Mouse (Mus musculus) heart, postnatal 0 days (tissue): ENCODE measurements around the gene Tmem259. TPM values are rescaled to one million over a fixed set of nuclear protein-coding genes. Genes with fewer than 3 reads are reported as not detected.

Experiments
- ATAC-seq: fragments of 200-750 bp; cut with Nextera tagmentation; 2 replicates; pipeline ENCODE4 v1.8.0; 2017; ENCODE audit warnings: low read depth, moderate number of reproducible peaks, moderate library complexity; ENCODE audit not compliant: insufficient read depth
- DNase-seq: peaks from one replicate; pipeline ENCODE4 v3.0.0-alpha.2; 2016; ENCODE audit warnings: low spot score
- H3K27ac ChIP-seq: fragments of 300-500 bp; sonication (generic); 2 replicates; pipeline ENCODE4 v1.5.1; 2014; ENCODE audit warnings: low read depth, mild to moderate bottlenecking
- H3K27me3 ChIP-seq: fragments of 300-500 bp; sonication (generic); 2 replicates; pipeline ENCODE4 v1.6.1; 2014; ENCODE audit warnings: low read length, mixed read lengths; ENCODE audit not compliant: control insufficient read depth, insufficient read depth
- H3K36me3 ChIP-seq: fragments of 300-500 bp; sonication (generic); replicated peaks from 2 replicates; pipeline ENCODE4 v1.6.1; 2014; ENCODE audit warnings: low read length, mixed read lengths; ENCODE audit not compliant: control insufficient read depth, insufficient read depth
- H3K4me1 ChIP-seq: fragments of 300-500 bp; sonication (generic); 2 replicates; pipeline ENCODE4 v1.6.1; 2014; ENCODE audit warnings: antibody characterized with exemption; ENCODE audit not compliant: control insufficient read depth, insufficient read depth
- H3K4me2 ChIP-seq: fragments of 300-500 bp; sonication (generic); 2 replicates; pipeline ENCODE4 v1.6.1; 2014; ENCODE audit warnings: low read depth, mild to moderate bottlenecking, low read length, moderate library complexity
- H3K4me3 ChIP-seq: fragments of 300-500 bp; sonication (generic); 2 replicates; pipeline ENCODE4 v1.5.1; 2014; ENCODE audit warnings: low read depth, low read length
- H3K9ac ChIP-seq: fragments of 300-500 bp; sonication (generic); replicated peaks from 2 replicates; pipeline ENCODE4 v1.6.1; 2014; ENCODE audit warnings: low read depth, low read length, mixed read lengths
- H3K9me3 ChIP-seq: fragments of 300-500 bp; sonication (generic); replicated peaks from 2 replicates; pipeline ENCODE4 v1.6.1; 2016; ENCODE audit warnings: low read length; ENCODE audit not compliant: control insufficient read depth
- CTCF ChIP-seq: IDR thresholded peaks from 2 replicates; pipeline ENCODE4 v1.5.1; 2016; ENCODE audit warnings: antibody characterized with exemption, control low read depth, low read depth
- EP300 ChIP-seq: IDR thresholded peaks from 2 replicates; pipeline ENCODE4 v1.6.1; 2016; ENCODE audit warnings: antibody characterized with exemption, low read depth
- WGBS: fragments of 180-500 bp; shearing (Covaris S2); extraction: QIAGEN DNeasy Blood & Tissue Kit; methylation state at CpG from one replicate; pipeline ENCODE4 v1.1.7; 2014; 5-methylcytosine and 5-hydroxymethylcytosine counted together
- polyA plus RNA-seq: library from polyadenylated mRNA; unstranded; fragments of >200 nt; fragmentation: Nextera tagmentation; extraction: Ambion mirVana; gene quantifications from 2 replicates; pipeline ENCODE4 v1.2.1, GENCODE M21; 2015
- total RNA-seq: library from RNA; depleted of rRNA; stranded (reverse); fragments of >200 nt; gene quantifications from 2 replicates; pipeline ENCODE4 v1.2.3, GENCODE M21; 2014; ENCODE audit warnings: low replicate concordance

The Tmem259 gene
- total and polyA plus RNA-seq, 2 experiments from 2014 or later: 18.0 to 162 TPM

DNA sequence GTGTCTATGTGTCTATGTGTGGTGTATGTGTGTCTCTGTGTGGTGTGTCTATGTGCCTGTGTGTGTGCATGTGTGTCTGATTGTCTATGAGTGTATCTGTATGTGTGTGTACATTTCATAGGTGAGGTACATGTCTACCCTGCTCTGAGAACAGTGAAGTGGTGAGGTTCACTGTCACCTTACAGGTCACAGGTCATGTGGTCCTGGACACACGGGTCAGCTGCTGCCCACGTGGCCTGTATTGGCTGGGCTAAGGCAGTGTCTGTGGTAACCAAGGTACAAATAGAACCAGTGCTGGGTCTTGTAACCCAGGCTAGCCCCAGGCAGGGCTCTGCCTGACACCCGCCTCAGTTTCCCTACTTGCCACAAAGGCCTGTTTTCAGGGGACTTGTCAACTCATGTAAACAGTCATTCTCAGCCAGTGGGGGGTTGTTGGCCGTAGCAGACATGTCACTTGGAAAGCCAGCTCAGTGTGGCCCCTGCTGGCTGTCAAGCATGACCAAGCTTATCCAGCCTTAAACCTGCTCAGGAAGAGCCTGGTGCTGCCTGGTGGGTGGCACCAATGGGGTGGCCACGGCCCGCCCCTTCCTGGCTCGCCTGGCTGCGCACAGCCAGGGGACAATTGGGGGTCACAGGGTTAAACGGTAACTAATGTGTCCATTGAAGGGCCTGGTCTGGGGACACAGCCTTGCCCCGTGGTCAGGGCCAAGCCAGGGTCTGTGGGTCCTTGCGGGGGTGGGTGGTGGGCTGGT lies 46.2 kb downstream of the Tmem259 start:
- H3K4me1 ChIP-seq: peaks cover 25% of the 10 kb centered on the region
- ATAC-seq (no peak), DNase-seq (no peak)
- H3K36me3 ChIP-seq: no peaks in the 10 kb centered on the region
- H3K4me2 ChIP-seq: peak overlapping the region; percentile 55; the same call in 1 of the 2 replicates
- no peak for TF ChIP-seq EP300
- TF ChIP-seq CTCF: no peak
- no peaks in the 10 kb centered on the region for H3K9me3 ChIP-seq
- H3K27ac ChIP-seq: no peak overlapping the region
- WGBS: 85% methylated on average over 11 of the region's 11 CpGs
- no peak overlapping the region for H3K4me3 ChIP-seq
- H3K9ac ChIP-seq: no peak overlapping the region
- no peaks in the 10 kb centered on the region for H3K27me3 ChIP-seq

DNA sequence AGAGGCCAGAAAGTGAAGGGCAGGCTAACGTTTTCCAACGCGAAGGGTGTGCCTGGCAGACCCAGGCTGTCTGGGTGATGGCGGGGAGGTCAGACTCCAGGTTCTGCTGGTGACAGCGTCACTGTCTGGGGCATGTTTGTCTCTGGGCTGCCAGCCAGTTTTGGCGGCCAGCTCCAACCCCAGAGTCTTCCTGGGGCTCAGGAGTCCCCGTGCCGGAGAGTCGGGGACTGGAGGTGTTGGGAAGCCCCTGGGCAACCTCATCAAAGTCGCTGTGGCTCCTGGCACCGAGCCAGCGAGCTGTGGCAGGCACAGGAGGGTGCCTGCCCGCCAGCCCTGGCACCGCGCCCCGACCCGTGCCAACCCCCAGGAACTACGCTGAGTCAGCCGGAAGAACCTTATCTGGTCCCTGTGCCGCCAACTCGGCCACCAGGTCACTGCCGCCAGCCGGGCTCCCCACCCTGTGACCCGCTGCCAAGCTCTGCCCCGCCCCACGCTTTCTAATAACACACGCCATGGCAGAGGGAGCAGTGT lies 47.2 kb downstream of the Tmem259 start:
- Histone ChIP-seq H3K27ac (peak overlapping the region; percentile 58), H3K9ac (no peak overlapping the region), H3K9me3 (no peaks in the 10 kb centered on the region), H3K36me3 (no peaks in the 10 kb centered on the region), H3K4me3 (peak overlapping the region; percentile 28), H3K27me3 (no peaks in the 10 kb centered on the region), H3K4me1 (peaks cover 32% of the 10 kb centered on the region), H3K4me2 (peak overlapping the region; percentile 55)
- ATAC-seq: peak; percentile 84
- DNase-seq: peak; percentile 81
- 13% methylated on average over 23 of the region's 27 CpGs for WGBS
- TF ChIP-seq CTCF (no peak), EP300 (peak; percentile 94)

DNA sequence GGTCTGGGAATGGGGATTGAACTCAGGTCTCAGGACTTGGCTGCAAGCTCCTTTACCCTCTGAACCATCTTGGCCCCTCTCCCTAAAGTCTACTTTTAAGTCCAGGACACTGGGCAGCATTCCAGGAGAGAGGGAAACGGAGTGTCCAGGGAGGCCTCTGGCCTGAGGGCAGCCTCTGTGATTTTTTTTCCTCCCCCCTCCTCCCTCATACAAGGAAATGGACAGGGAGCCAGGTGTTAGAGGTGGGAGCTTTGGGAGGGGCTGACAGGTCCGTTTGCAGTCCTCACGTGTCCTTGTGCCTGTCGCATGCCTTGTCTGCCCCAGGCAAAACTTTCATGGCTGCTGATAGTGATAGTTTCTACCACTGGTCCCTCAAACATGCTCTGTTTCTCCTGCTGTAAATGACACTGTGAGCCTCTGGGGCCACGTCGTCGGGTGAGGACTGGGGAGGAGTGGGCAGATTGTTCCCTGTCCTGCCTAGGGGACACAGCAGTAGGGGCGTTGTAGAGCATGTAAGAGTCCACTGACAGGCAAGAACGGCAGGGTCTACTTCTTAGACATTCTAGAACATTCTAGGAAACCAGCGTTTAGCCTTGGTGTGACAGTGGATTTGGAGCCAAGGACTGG lies 47.7 kb downstream of the Tmem259 start:
- Histone ChIP-seq H3K9ac (no peak overlapping the region), H3K4me1 (peaks cover 32% of the 10 kb centered on the region), H3K27ac (peak overlapping the region; percentile 58), H3K36me3 (no peaks in the 10 kb centered on the region), H3K4me2 (peak overlapping the region; percentile 55), H3K9me3 (no peaks in the 10 kb centered on the region), H3K27me3 (no peaks in the 10 kb centered on the region), H3K4me3 (peak overlapping the region; percentile 28; the same call in 1 of the 2 replicates)
- 21% methylated on average over 10 of the region's 10 CpGs for WGBS
- DNase-seq: no peak
- TF ChIP-seq EP300 (no peak), CTCF (no peak)
- no peak for ATAC-seq

DNA sequence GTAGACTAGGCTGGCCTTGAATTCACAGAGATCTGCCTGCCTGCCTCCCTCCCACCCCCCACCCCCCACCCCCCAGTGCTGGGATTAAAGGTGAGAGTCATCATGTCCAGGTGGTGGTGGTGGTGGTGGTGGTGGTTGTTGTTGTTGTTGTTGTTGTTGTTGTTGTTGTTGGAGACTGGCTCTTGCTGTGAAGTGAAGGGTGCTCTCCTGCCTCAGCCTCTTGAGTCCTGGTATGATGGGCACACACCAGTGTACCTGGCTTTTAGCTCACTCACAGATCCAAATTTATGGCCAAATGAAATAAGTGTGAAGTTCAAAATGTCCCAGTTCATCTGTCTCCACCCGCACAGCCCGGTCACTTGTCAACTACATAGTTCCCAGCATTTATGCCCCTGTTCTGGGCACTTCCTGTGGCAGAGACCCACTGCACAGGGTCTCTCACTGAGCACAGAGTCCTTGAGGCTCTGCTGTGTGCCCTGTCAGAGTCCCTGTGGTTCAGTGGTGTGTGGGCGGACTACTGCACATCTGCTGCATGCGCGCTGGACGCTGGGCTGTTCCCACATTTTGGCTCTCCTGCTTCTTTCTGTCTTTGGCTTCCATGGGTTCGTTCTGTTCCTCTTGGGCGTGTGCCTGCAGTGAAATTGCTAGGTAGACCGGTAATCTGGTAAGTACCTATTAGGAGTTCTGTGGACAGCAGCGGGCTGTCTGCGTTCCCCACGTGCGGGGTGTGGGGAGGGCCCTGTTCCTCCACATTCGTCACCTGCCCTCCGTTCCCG lies 49.1 kb downstream of the Tmem259 start:
- Histone ChIP-seq H3K36me3 (0 out of 2 replicates have a peak, but pooled peaks cover 7% of the 10 kb centered on the region), H3K9ac (no peak overlapping the region), H3K4me1 (peaks cover 21% of the 10 kb centered on the region), H3K4me3 (no peak overlapping the region), H3K9me3 (no peaks in the 10 kb centered on the region), H3K27ac (peak overlapping the region; percentile 35; the same call in 1 of the 2 replicates), H3K27me3 (no peaks in the 10 kb centered on the region), H3K4me2 (no peak overlapping the region)
- DNase-seq: no peak
- ATAC-seq: no peak
- TF ChIP-seq EP300: no peak
- no peak for TF ChIP-seq CTCF
- 88% methylated on average over 16 of the region's 16 CpGs for WGBS

DNA sequence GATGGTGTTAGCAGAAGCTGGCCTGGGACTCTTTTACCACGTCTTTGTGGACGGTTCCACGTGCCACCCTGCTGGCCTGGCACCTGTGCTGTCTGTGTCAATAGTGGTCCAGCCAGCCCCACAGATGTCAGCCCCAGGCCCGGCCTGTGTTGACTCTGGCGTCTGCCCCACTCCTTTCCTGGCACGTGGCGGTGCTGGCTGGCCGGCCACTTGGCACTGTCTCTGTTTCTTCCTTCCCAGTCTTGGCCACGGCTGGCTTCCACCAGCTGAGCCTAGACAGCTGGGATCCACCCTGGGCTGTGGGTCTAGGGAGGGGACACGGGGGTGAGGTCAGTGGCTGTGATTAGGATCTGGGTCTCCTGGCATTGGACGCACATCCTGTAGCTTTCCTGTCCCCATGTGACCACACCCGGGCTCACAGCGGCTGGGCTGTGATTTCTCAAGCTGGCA lies 49.8 kb downstream of the Tmem259 start:
- WGBS: 53% methylated on average over 13 of the region's 13 CpGs
- Histone ChIP-seq H3K9ac (no peak overlapping the region), H3K36me3 (0 out of 2 replicates have a peak, but pooled peaks cover 7% of the 10 kb centered on the region), H3K27ac (peak overlapping the region; percentile 35; the same call in 1 of the 2 replicates), H3K4me3 (no peak overlapping the region), H3K4me1 (peaks cover 21% of the 10 kb centered on the region), H3K27me3 (no peaks in the 10 kb centered on the region), H3K9me3 (no peaks in the 10 kb centered on the region), H3K4me2 (no peak overlapping the region)
- ATAC-seq (peak; percentile 40), DNase-seq (peak; percentile 59)
- peak; percentile 51; the same call in 1 of the 2 replicates for TF ChIP-seq EP300
- no peak for TF ChIP-seq CTCF
